ENCODE assay signal across 8 mouse cellular contexts in the genomic region with DNA sequence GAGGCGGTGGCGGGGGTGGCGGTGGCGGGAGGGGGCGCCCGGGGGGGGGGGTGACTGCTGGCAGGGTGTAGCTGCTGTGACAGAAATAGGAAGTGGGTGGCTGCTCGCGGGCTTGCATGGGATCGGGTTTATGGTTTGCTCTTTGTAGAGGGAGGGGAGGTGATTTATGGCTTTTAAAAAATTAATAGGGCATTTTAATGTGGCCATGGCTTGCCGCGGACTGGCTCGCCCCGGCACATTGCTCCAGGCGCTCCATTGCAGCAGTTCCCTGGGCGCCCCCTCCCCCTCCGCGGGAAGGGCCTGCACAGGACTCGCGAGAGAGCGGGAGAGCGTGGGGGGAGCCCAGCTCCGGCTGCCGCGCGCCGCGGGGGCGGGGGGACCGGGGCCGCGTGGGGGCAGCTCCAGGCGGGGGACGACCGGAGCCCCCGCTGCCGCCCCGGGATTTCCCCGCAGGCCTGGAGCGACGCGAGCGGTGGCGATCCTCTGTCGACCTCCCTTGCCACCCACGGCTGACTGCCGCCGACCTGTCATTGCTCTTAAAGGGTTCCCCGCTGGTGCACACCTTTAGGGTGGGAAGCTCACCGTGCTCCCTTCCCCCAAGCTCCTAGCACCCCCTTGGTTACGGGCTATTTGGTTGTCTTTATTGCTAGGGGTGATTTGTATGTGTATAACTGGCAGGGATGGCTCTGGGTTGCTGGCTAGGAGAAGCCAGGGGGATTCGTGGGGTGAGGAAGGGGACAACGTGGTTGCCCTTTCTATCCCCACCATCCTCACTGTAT. TPM values are rescaled to one million over a fixed set of nuclear protein-coding genes. Genes with fewer than 3 reads are reported as not detected.
A peak's percentile ranks its signal among the peaks of the same experiment; 100 is the strongest.
DNase-seq lines count a peak whose midpoint lies in the region; ATAC-seq and TF ChIP-seq lines count a peak whose summit lies in the region.

No protein-coding gene starts in this region.

- CTCF ChIA-PET in Patski (lab: Charles Lee) = interaction anchor here (0.9 to 1.7 kb wide), 4 partner anchors 10 to 479 kb away, joined by 3 to 5 read pairs (median 3); no protein-coding TSS in a partner anchor

- peak; percentile 13 for ATAC-seq in Patski
- ATAC-seq in megakaryocyte progenitor cell, adult 5-6 weeks (replicated peaks; ENCODE audit: poor library complexity) = peak; percentile 33

- TF ChIP-seq CTCF in Patski (IDR thresholded peaks at IDR 0.05) = no peak

- in situ Hi-C loops in Patski (cut with MboI; ENCODE audit: low pct_unique_long_range_greater_than_20kb) = loop anchor here (5.0 to 25.0 kb wide), 8 partner anchors 203 to 1081 kb away; no protein-coding TSS in a partner anchor

- intact Hi-C loops in left cerebral cortex, postnatal 10 days (cut with DNase I) = loop anchor here (5.0 to 10.0 kb wide), 5 partner anchors 93 to 784 kb away; no protein-coding TSS in a partner anchor

- POLR2A ChIA-PET in Patski (lab: Charles Lee) = interaction anchor here (1.1 to 1.3 kb wide), 2 partner anchors 186 to 595 kb away, joined by 3 read pairs; no protein-coding TSS in a partner anchor

- no peaks in the 10 kb centered on the region for H3K27me3 ChIP-seq in Patski

- no peak for DNase-seq in Patski (ENCODE audit: low read depth, low spot score)
- DNase-seq in cerebellum, postnatal 14 days = peak; percentile 84 to 89
- peak; percentile 85 for DNase-seq in gastrocnemius, postnatal 10 days
- peak; percentile 77 for DNase-seq in induced T-regulatory cell, adult 2 months (ENCODE audit: low read depth)
- peak; percentile 67 to 95 for DNase-seq in left cerebral cortex, postnatal 10 days (ENCODE audit: extremely low spot score in 1 of 2, low spot score in 2 of 2)
- peak; percentile 56 to 71 for DNase-seq in right cerebral cortex, postnatal 36 days (ENCODE audit: low spot score in 2 of 2)
- peak; percentile 72 for DNase-seq in yolk sac, embryonic 10.5 days (ENCODE audit: low spot score)

RNA-seq across cellular contexts. Expression of a gene that starts 1.4 kb away (rescaled TPM):
- 92.2 TPM for polyA plus RNA-seq in Patski (2021)
- 100 to 1,000 TPM; 161 to 166 TPM for total RNA-seq in gastrocnemius, postnatal 10 days (2021)
- 100 to 1,000 TPM; 535 to 574 TPM for total RNA-seq in left cerebral cortex, postnatal 10 days (2021)
- 68.8 and 76.0 TPM in 2 replicates for total RNA-seq in megakaryocyte progenitor cell, adult 5-6 weeks (2015)
- 60.1 and 63.1 TPM in 2 replicates for total RNA-seq in megakaryocyte progenitor cell, adult 5-6 weeks (2017)
